Mouse (Mus musculus) hindbrain, embryonic 13.5 days (tissue): ENCODE measurements around the gene Tap2. TPM values are rescaled to one million over a fixed set of nuclear protein-coding genes. Genes with fewer than 3 reads are reported as not detected.

Experiments used
- ATAC-seq: fragments of 200-750 bp; cut with Nextera tagmentation; 2 replicates; pipeline ENCODE4 v1.8.0; 2017; ENCODE audit warnings: moderate TSS enrichment; ENCODE audit not compliant: low FRiP score
- H3K27ac ChIP-seq: fragments of 300-500 bp; sonication (generic); 2 replicates; pipeline ENCODE4 v1.5.1; 2015; ENCODE audit warnings: inconsistent platforms, mild to moderate bottlenecking, moderate library complexity
- H3K27me3 ChIP-seq: fragments of 300-500 bp; sonication (generic); 2 replicates; pipeline ENCODE4 v1.6.1; 2015; ENCODE audit warnings: mild to moderate bottlenecking, inconsistent platforms
- H3K36me3 ChIP-seq: fragments of 300-500 bp; sonication (generic); 2 replicates; pipeline ENCODE4 v1.6.1; 2015; ENCODE audit warnings: mild to moderate bottlenecking, inconsistent platforms
- H3K4me1 ChIP-seq: fragments of 300-500 bp; sonication (generic); replicated peaks from 2 replicates; pipeline ENCODE4 v1.6.1; 2015; ENCODE audit warnings: inconsistent platforms
- H3K4me2 ChIP-seq: fragments of 300-500 bp; sonication (generic); 2 replicates; pipeline ENCODE4 v1.6.1; 2015; ENCODE audit warnings: inconsistent platforms, mild to moderate bottlenecking, moderate library complexity
- H3K4me3 ChIP-seq: fragments of 300-500 bp; sonication (generic); 2 replicates; pipeline ENCODE4 v1.5.1; 2015; ENCODE audit warnings: mild to moderate bottlenecking, inconsistent platforms
- H3K9ac ChIP-seq: fragments of 300-500 bp; sonication (generic); 2 replicates; pipeline ENCODE4 v1.6.1; 2015; ENCODE audit warnings: mild to moderate bottlenecking, inconsistent platforms
- H3K9me3 ChIP-seq: fragments of 300-500 bp; sonication (generic); 2 replicates; pipeline ENCODE4 v1.6.1; 2016; ENCODE audit warnings: inconsistent platforms
- WGBS: fragments of 180-500 bp; shearing (Covaris S2); methylation state at CpG from one replicate; pipeline ENCODE4 v1.1.7; 2015; 5-methylcytosine and 5-hydroxymethylcytosine counted together
- polyA plus RNA-seq: library from polyadenylated mRNA; unstranded; fragments of >200 nt; fragmentation: Nextera tagmentation; extraction: Ambion mirVana; gene quantifications from 2 replicates; pipeline ENCODE4 v1.2.1, GENCODE M21; 2015

The Tap2 gene
- polyA plus RNA-seq, result 2.1 and 2.2 TPM in 2 replicates

GRCm38 (mm10) chr17:34203444-34203843, at the start of gene Tap2:
TSS of gene Tap2 (plus strand) at chr17:34203527.
- peak within 1 kb of the TSS; percentile 74 for H3K9ac ChIP-seq
- peaks cover 8% of the 10 kb centered on the region for H3K4me1 ChIP-seq
- peak within 1 kb of the TSS; percentile 59 for H3K4me3 ChIP-seq
- no peaks in the 10 kb centered on the region for H3K9me3 ChIP-seq
- no peaks in the 10 kb centered on the region for H3K36me3 ChIP-seq
- H3K4me2 ChIP-seq, result peak within 1 kb of the TSS; percentile 79
- no peak for ATAC-seq
- 60% methylated on average over 5 of the region's 5 CpGs for WGBS
- no peak within 1 kb of the TSS for H3K27ac ChIP-seq
- H3K27me3 ChIP-seq, result peaks cover 83% of the 10 kb centered on the region

- Histone ChIP-seq H3K36me3 (no peaks in the 10 kb centered on the region), H3K4me2 (no peak overlapping the region), H3K9me3 (no peaks in the 10 kb centered on the region), H3K4me1 (no peaks in the 10 kb centered on the region), H3K27ac (no peak overlapping the region), H3K27me3 (0 out of 2 replicates have a peak, but pooled peaks cover 3% of the 10 kb centered on the region), H3K4me3 (no peak overlapping the region), H3K9ac (no peak overlapping the region)
- WGBS, result 66% methylated on average over 5 of the region's 5 CpGs
- ATAC-seq, result no peak
Observed at GRCm38 (mm10) chr17:34155534-34155933, 47.8 kb upstream of the Tap2 start.

DNA sequence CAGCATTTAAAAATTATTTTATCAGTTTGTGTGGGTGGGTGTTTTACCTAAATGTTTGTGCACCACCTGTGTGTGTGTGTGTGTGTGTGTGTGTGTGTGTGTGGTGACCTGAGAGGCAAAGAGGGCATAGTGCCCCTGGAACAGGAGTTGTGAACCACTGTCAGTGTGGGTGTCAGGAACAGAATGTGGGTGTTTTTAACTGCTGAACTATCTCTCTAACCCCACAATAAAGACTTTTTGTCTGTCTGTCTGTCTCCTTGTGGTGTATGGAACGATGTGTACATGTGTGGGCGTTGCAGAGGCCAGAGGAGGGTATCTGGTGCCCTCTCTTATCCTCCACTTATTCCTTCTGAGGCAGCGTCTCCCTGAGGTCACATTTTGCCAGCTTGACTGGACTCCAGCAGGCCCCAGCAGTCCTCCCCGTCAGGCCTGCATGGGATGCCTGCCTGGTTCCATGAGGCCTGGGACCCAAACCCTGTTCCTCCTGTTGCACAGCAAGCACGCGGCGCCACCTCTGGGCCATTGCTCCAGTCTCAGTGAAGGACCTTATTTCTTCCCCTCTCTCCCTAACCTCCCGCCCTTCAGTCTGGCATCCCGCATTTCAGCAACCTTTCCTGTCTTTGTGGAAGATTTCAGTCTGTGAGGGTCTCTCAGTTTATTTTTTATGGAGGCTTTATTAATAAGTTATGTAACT, 39.0 kb upstream of the Tap2 start:
- H3K27ac ChIP-seq, result no peak overlapping the region
- H3K4me3 ChIP-seq, result no peak overlapping the region
- no peak overlapping the region for H3K4me2 ChIP-seq
- H3K27me3 ChIP-seq, result 0 out of 2 replicates have a peak, but pooled peaks cover 4% of the 10 kb centered on the region
- WGBS, result 48% methylated on average over 9 of the region's 9 CpGs
- peaks cover 4% of the 10 kb centered on the region; the same call in 1 of the 2 replicates for H3K9me3 ChIP-seq
- no peaks in the 10 kb centered on the region for H3K4me1 ChIP-seq
- ATAC-seq, result no peak
- H3K36me3 ChIP-seq, result no peaks in the 10 kb centered on the region
- no peak overlapping the region for H3K9ac ChIP-seq

- ATAC-seq, result no peak
Observed at GRCm38 (mm10) chr17:34165033-34165730, 38.1 kb upstream of the Tap2 start.

GRCm38 (mm10) chr17:34169279-34169678, 34.0 kb upstream of the Tap2 start:
- Histone ChIP-seq H3K27ac (no peak overlapping the region), H3K4me3 (no peak overlapping the region), H3K36me3 (no peaks in the 10 kb centered on the region), H3K4me2 (no peak overlapping the region), H3K4me1 (no peaks in the 10 kb centered on the region), H3K9me3 (no peaks in the 10 kb centered on the region), H3K27me3 (0 out of 2 replicates have a peak, but pooled peaks cover 5% of the 10 kb centered on the region), H3K9ac (no peak overlapping the region)
- ATAC-seq, result no peak
- WGBS, result 2% methylated on average over 2 of the region's 2 CpGs

More at GRCm38 (mm10) chr17:34165033-34165730, 38.1 kb upstream of the Tap2 start:
- no peak overlapping the region for H3K4me3 ChIP-seq
- 88% methylated on average over 6 of the region's 6 CpGs for WGBS
- H3K27me3 ChIP-seq, result 0 out of 2 replicates have a peak, but pooled peaks cover 4% of the 10 kb centered on the region
- H3K27ac ChIP-seq, result no peak overlapping the region
- H3K9me3 ChIP-seq, result peaks cover 4% of the 10 kb centered on the region; the same call in 1 of the 2 replicates
- H3K4me1 ChIP-seq, result no peaks in the 10 kb centered on the region
- H3K36me3 ChIP-seq, result no peaks in the 10 kb centered on the region
- H3K4me2 ChIP-seq, result no peak overlapping the region
- no peak overlapping the region for H3K9ac ChIP-seq

GRCm38 (mm10) chr17:34170487-34170876, 32.8 kb upstream of the Tap2 start:
- H3K9ac ChIP-seq, result no peak overlapping the region
- 33% methylated on average over 4 of the region's 4 CpGs for WGBS
- H3K4me1 ChIP-seq, result no peaks in the 10 kb centered on the region
- H3K4me2 ChIP-seq, result no peak overlapping the region
- H3K27me3 ChIP-seq, result 0 out of 2 replicates have a peak, but pooled peaks cover 3% of the 10 kb centered on the region
- H3K27ac ChIP-seq, result no peak overlapping the region
- no peaks in the 10 kb centered on the region for H3K9me3 ChIP-seq
- H3K4me3 ChIP-seq, result no peak overlapping the region
- no peak for ATAC-seq
- H3K36me3 ChIP-seq, result no peaks in the 10 kb centered on the region

DNA sequence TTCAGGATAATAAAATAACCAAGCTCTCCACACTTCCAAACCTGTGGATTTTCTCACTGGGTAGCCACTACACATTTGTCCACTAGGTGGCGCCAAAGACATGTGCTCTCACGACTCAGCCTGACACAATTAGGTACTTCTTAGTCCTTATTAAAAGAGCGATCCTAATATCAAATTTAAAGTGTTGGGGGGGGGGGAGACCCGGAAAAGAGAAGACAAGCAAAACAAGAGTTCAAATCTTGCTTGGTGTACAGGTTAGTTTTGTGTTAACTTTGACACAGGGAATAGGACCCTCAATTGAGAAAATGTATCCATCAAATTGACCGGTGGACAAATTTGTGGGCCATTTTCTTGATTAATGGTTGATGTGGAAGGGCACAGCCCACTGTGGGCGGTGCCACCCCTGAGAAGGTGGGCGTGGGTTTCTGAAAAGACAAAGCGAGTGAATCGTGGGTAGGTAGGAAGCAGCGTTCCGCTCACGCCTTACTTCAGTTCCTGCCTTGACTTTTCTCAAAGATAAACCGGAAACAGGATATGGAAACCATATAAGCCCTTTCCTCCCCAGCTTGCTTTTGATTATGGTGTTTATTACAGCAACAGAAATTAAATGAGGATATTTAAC, 32.3 kb upstream of the Tap2 start:
- WGBS, result 42% methylated on average over 13 of the region's 13 CpGs
- Histone ChIP-seq H3K4me2 (no peak overlapping the region), H3K4me3 (no peak overlapping the region), H3K9me3 (no peaks in the 10 kb centered on the region), H3K9ac (no peak overlapping the region), H3K36me3 (no peaks in the 10 kb centered on the region), H3K4me1 (no peaks in the 10 kb centered on the region), H3K27me3 (0 out of 2 replicates have a peak, but pooled peaks cover 3% of the 10 kb centered on the region), H3K27ac (no peak overlapping the region)
- ATAC-seq, result no peak

DNA sequence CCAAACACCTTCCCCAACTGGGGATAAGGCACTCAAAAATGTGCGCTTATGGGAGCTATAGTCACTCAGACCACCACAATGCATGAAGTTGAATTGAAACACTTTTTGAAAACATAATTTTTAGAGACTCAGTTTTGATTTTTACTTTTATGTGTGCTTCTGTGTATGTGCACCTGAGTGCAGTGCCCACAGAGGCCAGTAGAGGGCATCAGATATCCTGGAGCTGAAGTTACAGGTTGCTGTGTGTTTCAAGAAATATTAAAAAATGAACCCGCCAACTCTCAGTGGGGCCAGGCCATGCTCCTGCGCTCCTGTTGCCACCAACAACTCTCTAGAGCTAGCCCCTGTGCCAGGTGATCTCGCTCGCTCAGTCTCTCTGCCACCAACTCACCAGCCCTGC, 30.8 kb upstream of the Tap2 start:
- no peak overlapping the region for H3K27ac ChIP-seq
- H3K4me1 ChIP-seq, result no peaks in the 10 kb centered on the region
- 96% methylated on average over 5 of the region's 5 CpGs for WGBS
- no peaks in the 10 kb centered on the region for H3K36me3 ChIP-seq
- ATAC-seq, result no peak
- H3K9me3 ChIP-seq, result no peaks in the 10 kb centered on the region
- H3K4me2 ChIP-seq, result no peak overlapping the region
- 0 out of 2 replicates have a peak, but pooled peaks cover 3% of the 10 kb centered on the region for H3K27me3 ChIP-seq
- no peak overlapping the region for H3K9ac ChIP-seq
- no peak overlapping the region for H3K4me3 ChIP-seq

DNA sequence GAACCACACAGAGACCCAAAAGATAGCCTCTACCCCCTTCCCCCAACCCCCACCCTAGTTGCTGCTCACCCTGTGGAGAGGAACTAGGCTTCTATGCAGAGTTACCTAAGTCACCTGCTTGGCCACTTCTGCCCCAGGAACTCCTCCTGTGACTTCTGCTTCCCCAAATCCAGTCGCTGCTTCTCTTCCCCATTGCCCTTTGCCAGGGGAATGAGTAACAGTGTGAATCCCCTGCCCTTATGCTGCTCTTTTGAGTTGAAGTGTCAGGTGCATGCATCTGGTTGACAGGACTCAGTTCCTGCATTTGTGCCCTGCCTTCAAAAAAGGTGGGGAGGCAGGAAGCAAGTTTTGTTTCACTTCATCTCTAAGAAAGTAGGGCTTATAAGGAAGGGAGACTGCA, 29.3 kb upstream of the Tap2 start:
- Histone ChIP-seq H3K4me2 (no peak overlapping the region), H3K9me3 (no peaks in the 10 kb centered on the region), H3K4me3 (no peak overlapping the region), H3K27me3 (0 out of 2 replicates have a peak, but pooled peaks cover 3% of the 10 kb centered on the region), H3K36me3 (no peaks in the 10 kb centered on the region), H3K4me1 (no peaks in the 10 kb centered on the region), H3K27ac (no peak overlapping the region), H3K9ac (no peak overlapping the region)
- no peak for ATAC-seq
- WGBS, result 54% methylated on average over 1 of the region's 1 CpGs

- 67% methylated on average over 4 of the region's 4 CpGs for WGBS
- no peak overlapping the region for H3K9ac ChIP-seq
- H3K36me3 ChIP-seq, result no peaks in the 10 kb centered on the region
- H3K4me1 ChIP-seq, result no peaks in the 10 kb centered on the region
- no peak overlapping the region for H3K4me3 ChIP-seq
- no peak for ATAC-seq
- no peak overlapping the region for H3K4me2 ChIP-seq
- H3K9me3 ChIP-seq, result no peaks in the 10 kb centered on the region
- H3K27me3 ChIP-seq, result 0 out of 2 replicates have a peak, but pooled peaks cover 5% of the 10 kb centered on the region
- no peak overlapping the region for H3K27ac ChIP-seq
Observed at GRCm38 (mm10) chr17:34177179-34177578, 26.1 kb upstream of the Tap2 start.

DNA sequence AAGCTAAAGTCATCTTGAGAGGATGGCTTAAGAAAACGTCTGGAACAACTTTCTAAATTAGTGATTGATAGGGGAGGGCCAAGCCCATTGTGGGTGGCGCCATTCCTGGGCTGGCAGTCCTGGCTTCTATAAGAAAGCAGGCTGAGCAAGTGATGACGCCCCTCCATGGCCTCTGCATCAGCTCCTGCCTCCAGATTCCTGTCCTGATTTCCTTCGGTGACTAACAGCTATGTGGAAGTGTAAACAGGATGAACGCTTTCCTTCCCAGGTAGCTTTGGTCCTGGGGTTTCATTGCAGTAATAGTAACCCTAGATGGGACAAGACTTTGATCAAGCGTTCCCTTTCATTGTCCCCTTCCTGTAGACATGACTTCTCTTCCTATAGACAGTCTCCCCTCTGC, 24.3 kb upstream of the Tap2 start:
- Histone ChIP-seq H3K4me3 (no peak overlapping the region), H3K4me2 (no peak overlapping the region), H3K4me1 (no peaks in the 10 kb centered on the region), H3K36me3 (no peaks in the 10 kb centered on the region), H3K9ac (no peak overlapping the region), H3K27ac (no peak overlapping the region), H3K9me3 (no peaks in the 10 kb centered on the region), H3K27me3 (peaks cover 18% of the 10 kb centered on the region)
- no peak for ATAC-seq
- whole genome bisulfite sequencing, result 80% methylated on average over 6 of the region's 6 CpGs
